Mouse (Mus musculus): Measurements from ENCODE around the gene Vim. TPM values are rescaled to one million over a fixed set of nuclear protein-coding genes. Genes with fewer than 3 reads are reported as not detected.
A peak's percentile ranks its signal among the peaks of the same experiment; 100 is the strongest.

Vim gene
- total and polyA plus RNA-seq, 3 experiments = 222 to 1,410 (median 451) TPM

DNA sequence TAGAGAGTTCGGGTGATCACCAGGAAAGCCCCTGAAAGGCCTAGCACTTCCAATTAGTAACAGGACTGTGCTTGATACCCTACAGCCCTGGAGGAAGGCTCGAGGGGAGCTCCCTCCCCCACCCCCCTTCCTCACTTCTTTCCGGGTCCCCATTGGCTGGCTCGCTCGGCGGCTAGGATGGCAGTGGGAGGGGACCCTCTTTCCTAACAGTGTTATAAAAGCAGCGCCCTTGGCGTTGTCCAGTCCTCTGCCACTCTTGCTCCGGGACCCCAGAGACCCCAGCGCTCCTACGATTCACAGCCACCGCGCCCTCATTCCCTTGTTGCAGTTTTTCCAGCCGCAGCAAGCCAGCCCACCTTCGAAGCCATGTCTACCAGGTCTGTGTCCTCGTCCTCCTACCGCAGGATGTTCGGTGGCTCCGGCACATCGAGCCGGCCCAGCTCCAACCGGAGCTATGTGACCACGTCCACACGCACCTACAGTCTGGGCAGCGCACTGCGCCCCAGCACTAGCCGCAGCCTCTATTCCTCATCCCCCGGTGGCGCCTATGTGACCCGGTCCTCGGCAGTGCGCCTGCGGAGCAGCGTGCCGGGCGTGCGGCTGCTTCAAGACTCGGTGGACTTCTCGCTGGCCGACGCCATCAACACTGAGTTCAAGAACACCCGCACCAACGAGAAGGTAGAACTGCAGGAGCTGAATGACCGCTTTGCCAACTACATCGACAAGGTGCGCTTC, 506 bp downstream of the Vim start:
- TF ChIP-seq GATA1 (IDR thresholded peaks at IDR 0.05; ENCODE audit: borderline replicate concordance, low read length) = no peak
- no peak for TF ChIP-seq TAL1 (conservative IDR thresholded peaks at IDR 0.05; ENCODE audit: low read depth, low read length)
- no peak for TF ChIP-seq GATA2 (IDR thresholded peaks at IDR 0.05; ENCODE audit: borderline replicate concordance, low read depth, low read length)
- no peak for TF ChIP-seq CTCF (IDR thresholded peaks at IDR 0.05; ENCODE audit: low read depth, low read length)
- no peak for TF ChIP-seq POLR2AphosphoS5 (IDR thresholded peaks at IDR 0.05; ENCODE audit: insufficient replicate concordance, low read depth, low read length)
- Histone ChIP-seq H3K36me3 (replicated peaks) (peaks cover 9% of the 10 kb centered on the region), H3K4me1 (ENCODE audit: insufficient read depth, low read depth, low read length) (peaks cover 42% of the 10 kb centered on the region), H3K27me3 (ENCODE audit: insufficient read depth, low read length) (peaks cover 64% of the 10 kb centered on the region), H3K4me3 (ENCODE audit: low read depth, low read length) (peak overlapping the region; percentile 75), H3K9me3 (replicated peaks) (no peaks in the 10 kb centered on the region)
- DNase-seq (ENCODE audit: low spot score) = peak; percentile 66
- peak; percentile 59 for ATAC-seq (ENCODE audit: extremely low read depth, insufficient number of reproducible peaks, low FRiP score, poor library complexity, severe bottlenecking)

GRCm38 (mm10) chr2:13574801-13575150, 1.0 kb downstream of the Vim start:
- Histone ChIP-seq H3K36me3 (replicated peaks) (peaks cover 12% of the 10 kb centered on the region), H3K4me3 (ENCODE audit: low read depth, low read length) (peak overlapping the region; percentile 75), H3K9me3 (replicated peaks) (no peaks in the 10 kb centered on the region), H3K4me1 (ENCODE audit: insufficient read depth, low read depth, low read length) (peaks cover 42% of the 10 kb centered on the region), H3K27me3 (ENCODE audit: insufficient read depth, low read length) (peaks cover 66% of the 10 kb centered on the region)
- no peak for TF ChIP-seq GATA1 (IDR thresholded peaks at IDR 0.05; ENCODE audit: borderline replicate concordance, low read length)
- no peak for TF ChIP-seq CTCF (IDR thresholded peaks at IDR 0.05; ENCODE audit: low read depth, low read length)
- no peak for TF ChIP-seq TAL1 (conservative IDR thresholded peaks at IDR 0.05; ENCODE audit: low read depth, low read length)
- no peak for TF ChIP-seq GATA2 (IDR thresholded peaks at IDR 0.05; ENCODE audit: borderline replicate concordance, low read depth, low read length)
- TF ChIP-seq POLR2AphosphoS5 (IDR thresholded peaks at IDR 0.05; ENCODE audit: insufficient replicate concordance, low read depth, low read length) = no peak
- ATAC-seq (ENCODE audit: extremely low read depth, insufficient number of reproducible peaks, low FRiP score, poor library complexity, severe bottlenecking) (peak; percentile 46), DNase-seq (ENCODE audit: low spot score) (peak; percentile 58)

DNA sequence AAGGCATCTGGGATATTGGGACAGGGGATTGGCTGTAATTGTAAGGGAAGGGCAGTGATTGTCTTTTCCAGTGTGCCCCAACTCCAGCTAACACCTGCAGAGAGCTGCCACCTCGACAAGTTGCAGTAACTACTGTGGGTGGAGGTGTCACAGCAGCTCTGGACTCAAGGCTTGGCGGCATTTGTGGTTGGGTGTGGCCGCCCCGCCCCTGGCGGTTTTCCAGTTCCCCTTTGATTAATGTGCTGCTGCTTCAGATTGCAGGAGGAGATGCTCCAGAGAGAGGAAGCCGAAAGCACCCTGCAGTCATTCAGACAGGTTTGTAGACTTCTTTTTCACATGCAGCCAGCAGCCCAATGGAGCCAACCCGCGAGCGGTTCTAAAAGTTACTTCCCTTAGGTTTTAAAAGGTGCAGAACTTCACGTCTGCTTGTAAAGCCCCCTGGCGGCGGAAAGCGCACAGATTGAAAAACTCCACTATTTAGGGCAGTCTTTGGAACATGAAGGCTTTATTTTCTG, 1.6 kb downstream of the Vim start:
- H3K36me3 ChIP-seq (replicated peaks) = peaks cover 16% of the 10 kb centered on the region
- H3K27me3 ChIP-seq (ENCODE audit: insufficient read depth, low read length) = peaks cover 64% of the 10 kb centered on the region
- ATAC-seq (ENCODE audit: extremely low read depth, insufficient number of reproducible peaks, low FRiP score, poor library complexity, severe bottlenecking) (0 out of 2 replicates have a peak, but pooled peaks have one; percentile 9), DNase-seq (ENCODE audit: low spot score) (peak; percentile 16)
- H3K4me1 ChIP-seq (ENCODE audit: insufficient read depth, low read depth, low read length) = peaks cover 45% of the 10 kb centered on the region
- TF ChIP-seq GATA1 (IDR thresholded peaks at IDR 0.05; ENCODE audit: borderline replicate concordance, low read length) = no peak
- no peak for TF ChIP-seq POLR2AphosphoS5 (IDR thresholded peaks at IDR 0.05; ENCODE audit: insufficient replicate concordance, low read depth, low read length)
- no peak for TF ChIP-seq GATA2 (IDR thresholded peaks at IDR 0.05; ENCODE audit: borderline replicate concordance, low read depth, low read length)
- peak; percentile 8; the same call in 1 of the 2 replicates for TF ChIP-seq CTCF (IDR thresholded peaks at IDR 0.05; ENCODE audit: low read depth, low read length)
- no peak for TF ChIP-seq TAL1 (conservative IDR thresholded peaks at IDR 0.05; ENCODE audit: low read depth, low read length)
- H3K4me3 ChIP-seq (ENCODE audit: low read depth, low read length) = peak overlapping the region; percentile 75
- no peaks in the 10 kb centered on the region for H3K9me3 ChIP-seq (replicated peaks)

- Histone ChIP-seq H3K9me3 (replicated peaks) (no peaks in the 10 kb centered on the region), H3K4me1 (ENCODE audit: insufficient read depth, low read depth, low read length) (peaks cover 45% of the 10 kb centered on the region), H3K4me3 (ENCODE audit: low read depth, low read length) (no peak overlapping the region), H3K36me3 (replicated peaks) (peaks cover 16% of the 10 kb centered on the region), H3K27me3 (ENCODE audit: insufficient read depth, low read length) (peaks cover 59% of the 10 kb centered on the region)
- no peak for ATAC-seq (ENCODE audit: extremely low read depth, insufficient number of reproducible peaks, low FRiP score, poor library complexity, severe bottlenecking)
- no peak for DNase-seq (ENCODE audit: low spot score)
- no peak for TF ChIP-seq CTCF (IDR thresholded peaks at IDR 0.05; ENCODE audit: low read depth, low read length)
- TF ChIP-seq GATA1 (IDR thresholded peaks at IDR 0.05; ENCODE audit: borderline replicate concordance, low read length) = no peak
- TF ChIP-seq POLR2AphosphoS5 (IDR thresholded peaks at IDR 0.05; ENCODE audit: insufficient replicate concordance, low read depth, low read length) = no peak
- no peak for TF ChIP-seq GATA2 (IDR thresholded peaks at IDR 0.05; ENCODE audit: borderline replicate concordance, low read depth, low read length)
Measured at GRCm38 (mm10) chr2:13575926-13576325, 2.2 kb downstream of the Vim start.

- H3K4me1 ChIP-seq (ENCODE audit: insufficient read depth, low read depth, low read length) = peaks cover 40% of the 10 kb centered on the region
- peaks cover 21% of the 10 kb centered on the region for H3K36me3 ChIP-seq (replicated peaks)
- H3K4me3 ChIP-seq (ENCODE audit: low read depth, low read length) = no peak overlapping the region
- no peak for ATAC-seq (ENCODE audit: extremely low read depth, insufficient number of reproducible peaks, low FRiP score, poor library complexity, severe bottlenecking)
- DNase-seq (ENCODE audit: low spot score) = no peak
- H3K27me3 ChIP-seq (ENCODE audit: insufficient read depth, low read length) = peaks cover 49% of the 10 kb centered on the region
- TF ChIP-seq GATA2 (IDR thresholded peaks at IDR 0.05; ENCODE audit: borderline replicate concordance, low read depth, low read length) = no peak
- TF ChIP-seq CTCF (IDR thresholded peaks at IDR 0.05; ENCODE audit: low read depth, low read length) = no peak
- no peak for TF ChIP-seq POLR2AphosphoS5 (IDR thresholded peaks at IDR 0.05; ENCODE audit: insufficient replicate concordance, low read depth, low read length)
- no peak for TF ChIP-seq GATA1 (IDR thresholded peaks at IDR 0.05; ENCODE audit: borderline replicate concordance, low read length)
- no peak for TF ChIP-seq TAL1 (conservative IDR thresholded peaks at IDR 0.05; ENCODE audit: low read depth, low read length)
- H3K9me3 ChIP-seq (replicated peaks) = no peaks in the 10 kb centered on the region
Measured at GRCm38 (mm10) chr2:13577399-13577798, 3.7 kb downstream of the Vim start.

GRCm38 (mm10) chr2:13578473-13579152, 4.9 kb downstream of the Vim start:
- ATAC-seq (ENCODE audit: extremely low read depth, insufficient number of reproducible peaks, low FRiP score, poor library complexity, severe bottlenecking) = no peak
- H3K36me3 ChIP-seq (replicated peaks) = peaks cover 21% of the 10 kb centered on the region
- H3K4me3 ChIP-seq (ENCODE audit: low read depth, low read length) = no peak overlapping the region
- peaks cover 27% of the 10 kb centered on the region for H3K4me1 ChIP-seq (ENCODE audit: insufficient read depth, low read depth, low read length)
- DNase-seq (ENCODE audit: low spot score) = no peak
- H3K27me3 ChIP-seq (ENCODE audit: insufficient read depth, low read length) = peaks cover 39% of the 10 kb centered on the region
- TF ChIP-seq POLR2AphosphoS5 (IDR thresholded peaks at IDR 0.05; ENCODE audit: insufficient replicate concordance, low read depth, low read length) (no peak), GATA1 (IDR thresholded peaks at IDR 0.05; ENCODE audit: borderline replicate concordance, low read length) (no peak), CTCF (IDR thresholded peaks at IDR 0.05; ENCODE audit: low read depth, low read length) (no peak), GATA2 (IDR thresholded peaks at IDR 0.05; ENCODE audit: borderline replicate concordance, low read depth, low read length) (no peak), TAL1 (conservative IDR thresholded peaks at IDR 0.05; ENCODE audit: low read depth, low read length) (no peak)
- no peaks in the 10 kb centered on the region for H3K9me3 ChIP-seq (replicated peaks)
